In the genomic region with DNA sequence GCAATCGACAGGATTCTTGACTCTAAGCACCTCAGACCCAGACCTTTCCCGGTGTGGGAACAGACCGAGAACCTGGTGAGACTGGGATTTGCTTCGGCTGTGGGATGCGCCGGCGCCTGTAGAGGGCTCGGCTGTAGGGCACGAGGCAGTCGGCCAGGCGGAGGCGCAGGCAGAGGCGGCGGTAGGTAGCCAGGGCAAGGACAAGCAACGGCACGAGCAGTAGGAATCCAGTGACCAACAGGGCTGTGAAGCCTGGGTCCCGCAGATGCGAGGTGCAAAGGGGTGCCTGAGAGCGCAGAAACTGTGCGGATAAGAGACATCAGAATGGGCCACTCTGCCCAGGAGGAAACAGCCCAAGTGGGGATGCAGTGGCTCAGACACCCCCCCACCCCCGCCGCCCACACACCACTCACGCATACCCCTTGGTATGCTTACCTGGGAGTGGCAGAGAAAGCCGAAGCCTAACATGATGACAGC, we compare ENCODE assay signal across 8 mouse cellular contexts. TPM values are rescaled to one million over a fixed set of nuclear protein-coding genes. Genes with fewer than 3 reads are reported as not detected.
DNase-seq lines count a peak whose midpoint lies in the region; ATAC-seq and TF ChIP-seq lines count a peak whose summit lies in the region.

No protein-coding gene starts in this region.

- peak overlapping the region; percentile 72 for H3K4me2 ChIP-seq in heart, postnatal 0 days (ENCODE audit: low read depth, low read length)
- H3K4me2 ChIP-seq in liver, embryonic 11.5 days, result peak overlapping the region; percentile 96

- no peak for TF ChIP-seq EP300 in heart, postnatal 0 days (IDR thresholded peaks at IDR 0.05; ENCODE audit: low read depth)

- H3K27me3 ChIP-seq in heart, postnatal 0 days (ENCODE audit: control insufficient read depth, insufficient read depth, low read length), result no peaks in the 10 kb centered on the region
- no peaks in the 10 kb centered on the region for H3K27me3 ChIP-seq in liver, embryonic 11.5 days (replicated peaks; ENCODE audit: control insufficient read depth, insufficient read depth, low read length)
- H3K27me3 ChIP-seq in splenic B cell, adult 2 months (ENCODE audit: control insufficient read depth, insufficient read depth, low read length, poor library complexity, severe bottlenecking), result no peaks in the 10 kb centered on the region

- no peak for ATAC-seq in heart, postnatal 0 days (ENCODE audit: insufficient read depth, low read depth)
- ATAC-seq in liver, embryonic 11.5 days (replicated peaks; ENCODE audit: low FRiP score), result no peak

- H3K9me3 ChIP-seq in heart, postnatal 0 days (replicated peaks; ENCODE audit: control insufficient read depth, low read length), result no peaks in the 10 kb centered on the region
- H3K9me3 ChIP-seq in liver, embryonic 11.5 days (ENCODE audit: control insufficient read depth, low read length), result no peaks in the 10 kb centered on the region

- peak overlapping the region; percentile 61 for H3K4me3 ChIP-seq in heart, postnatal 0 days (ENCODE audit: low read depth, low read length)
- peak overlapping the region; percentile 77 for H3K4me3 ChIP-seq in liver, embryonic 11.5 days (ENCODE audit: low read depth, low read length)

- H3K36me3 ChIP-seq in heart, postnatal 0 days (replicated peaks; ENCODE audit: control insufficient read depth, insufficient read depth, low read length), result peaks cover 33% of the 10 kb centered on the region
- H3K36me3 ChIP-seq in liver, embryonic 11.5 days (ENCODE audit: control insufficient read depth, insufficient read depth, low read length), result peaks cover 28% of the 10 kb centered on the region
- peaks cover 2% of the 10 kb centered on the region; the same call in 1 of the 2 replicates for H3K36me3 ChIP-seq in splenic B cell, adult 2 months (ENCODE audit: control insufficient read depth, insufficient read depth, low read length, poor library complexity, severe bottlenecking)

- peak overlapping the region; percentile 95 for H3K27ac ChIP-seq in heart, postnatal 0 days (ENCODE audit: low read depth)
- H3K27ac ChIP-seq in liver, embryonic 11.5 days (ENCODE audit: low read depth, low read length), result peak overlapping the region; percentile 93

- TF ChIP-seq CTCF in heart, postnatal 0 days (IDR thresholded peaks at IDR 0.05; ENCODE audit: low read depth), result peak; percentile 28

- DNase-seq in heart, adult 11 months, result peak; percentile 94
- DNase-seq in heart, adult 8-10 months (ENCODE audit: low spot score), result no peak
- peak; percentile 26 for DNase-seq in ES-CJ7 (ENCODE audit: low read depth, low spot score)
- peak; percentile 65 for DNase-seq in embryo, embryonic 10 days (ENCODE audit: low spot score)
- no peak for DNase-seq in heart, postnatal 0 days (ENCODE audit: low spot score)
- peak; percentile 66 for DNase-seq in liver, embryonic 11.5 days (ENCODE audit: low spot score)
- peak; percentile 24 for DNase-seq in splenic B cell, adult 2 months (ENCODE audit: low read depth, low spot score)
- DNase-seq in urinary bladder, adult 18-20 months (ENCODE audit: low spot score in 2 of 2), result no peak

- H3K9ac ChIP-seq in heart, postnatal 0 days (replicated peaks; ENCODE audit: low read depth, low read length), result peak overlapping the region; percentile 81
- H3K9ac ChIP-seq in liver, embryonic 11.5 days (ENCODE audit: low read depth, low read length), result peak overlapping the region; percentile 62

- WGBS in heart, postnatal 0 days, result 6% methylated on average over 24 of the region's 24 CpGs
- 14% methylated on average over 24 of the region's 24 CpGs for WGBS in liver, embryonic 11.5 days

- H3K4me1 ChIP-seq in heart, postnatal 0 days (ENCODE audit: control insufficient read depth, insufficient read depth), result no peaks in the 10 kb centered on the region
- H3K4me1 ChIP-seq in liver, embryonic 11.5 days (replicated peaks; ENCODE audit: control insufficient read depth, insufficient read depth, low read length), result peaks cover 47% of the 10 kb centered on the region

RNA-seq across cellular contexts. Expression of a gene that starts 0.4 kb away (rescaled TPM):
- 10 to 100 TPM; 13.2 to 24.7 (median 19.5) TPM for total RNA-seq in heart, adult 8-10 months (2022)
- total RNA-seq in heart, postnatal 0 days (2014; rRNA removed; ENCODE audit: low replicate concordance), result 32.4 and 33.0 TPM in 2 replicates
- 59.7 and 62.5 TPM in 2 replicates for polyA plus RNA-seq in heart, postnatal 0 days (2015; fragmentation: Nextera tagmentation; extraction: Ambion mirVana)
- polyA plus RNA-seq in liver, embryonic 11.5 days (2014; fragmentation: Nextera tagmentation; extraction: Ambion mirVana), result 20.4 and 26.2 TPM in 2 replicates

RNA-seq across cellular contexts. Expression of a gene that starts 2.2 kb away (rescaled TPM):
- total RNA-seq in heart, adult 8-10 months (2022), result 10 to 100 TPM; 33.3 to 39.8 (median 36.9) TPM
- 14.2 and 17.6 TPM in 2 replicates for total RNA-seq in heart, postnatal 0 days (2014; rRNA removed; ENCODE audit: low replicate concordance)
- 16.7 and 18.6 TPM in 2 replicates for polyA plus RNA-seq in heart, postnatal 0 days (2015; fragmentation: Nextera tagmentation; extraction: Ambion mirVana)
- 19.7 and 19.9 TPM in 2 replicates for polyA plus RNA-seq in liver, embryonic 11.5 days (2014; fragmentation: Nextera tagmentation; extraction: Ambion mirVana)

RNA-seq across cellular contexts. Expression of a gene that starts 2.3 kb away (rescaled TPM):
- total RNA-seq in heart, adult 8-10 months (2022), result 100 to 1,000 TPM; 109 to 140 (median 120) TPM
- 64.9 and 93.4 TPM in 2 replicates for total RNA-seq in heart, postnatal 0 days (2014; rRNA removed; ENCODE audit: low replicate concordance)
- 171 and 175 TPM in 2 replicates for polyA plus RNA-seq in heart, postnatal 0 days (2015; fragmentation: Nextera tagmentation; extraction: Ambion mirVana)
- polyA plus RNA-seq in liver, embryonic 11.5 days (2014; fragmentation: Nextera tagmentation; extraction: Ambion mirVana), result 151 and 178 TPM in 2 replicates

RNA-seq across cellular contexts. Expression of a gene that starts 15.9 kb away (rescaled TPM):
- 10 to 100 TPM; 19.1 to 26.2 (median 22.3) TPM for total RNA-seq in heart, adult 8-10 months (2022)
- 7.8 and 10.0 TPM in 2 replicates for total RNA-seq in heart, postnatal 0 days (2014; rRNA removed; ENCODE audit: low replicate concordance)
- 23.0 and 23.6 TPM in 2 replicates for polyA plus RNA-seq in heart, postnatal 0 days (2015; fragmentation: Nextera tagmentation; extraction: Ambion mirVana)
- 15.4 and 17.4 TPM in 2 replicates for polyA plus RNA-seq in liver, embryonic 11.5 days (2014; fragmentation: Nextera tagmentation; extraction: Ambion mirVana)

RNA-seq across cellular contexts. Expression of a gene that starts 28.4 kb away (rescaled TPM):
- 10 to 100 TPM; 16.7 to 20.4 (median 18.3) TPM for total RNA-seq in heart, adult 8-10 months (2022)
- 23.6 and 23.8 TPM in 2 replicates for total RNA-seq in heart, postnatal 0 days (2014; rRNA removed; ENCODE audit: low replicate concordance)
- 10.3 and 12.4 TPM in 2 replicates for polyA plus RNA-seq in heart, postnatal 0 days (2015; fragmentation: Nextera tagmentation; extraction: Ambion mirVana)
- polyA plus RNA-seq in liver, embryonic 11.5 days (2014; fragmentation: Nextera tagmentation; extraction: Ambion mirVana), result 13.8 and 17.1 TPM in 2 replicates

Comparison
In these comparisons a context has a peak if more than half of its experiments do, and no peak if none do; other contexts are left out.
1. DNase-seq: peak in heart, adult 11 months (single experiment), ES-CJ7 (single experiment), embryo, embryonic 10 days (single experiment), liver, embryonic 11.5 days (single experiment) and splenic B cell, adult 2 months (single experiment); none in heart, adult 8-10 months (single experiment), heart, postnatal 0 days (single experiment) and urinary bladder, adult 18-20 months (0 of 2).